Mouse (Mus musculus): Measurements from ENCODE around the gene Map4k5. TPM values are rescaled to one million over a fixed set of nuclear protein-coding genes. Genes with fewer than 3 reads are reported as not detected.

Map4k5 gene
- 6.7 and 9.7 TPM in 2 replicates for polyA plus RNA-seq (2012; rRNA removed)

DNA sequence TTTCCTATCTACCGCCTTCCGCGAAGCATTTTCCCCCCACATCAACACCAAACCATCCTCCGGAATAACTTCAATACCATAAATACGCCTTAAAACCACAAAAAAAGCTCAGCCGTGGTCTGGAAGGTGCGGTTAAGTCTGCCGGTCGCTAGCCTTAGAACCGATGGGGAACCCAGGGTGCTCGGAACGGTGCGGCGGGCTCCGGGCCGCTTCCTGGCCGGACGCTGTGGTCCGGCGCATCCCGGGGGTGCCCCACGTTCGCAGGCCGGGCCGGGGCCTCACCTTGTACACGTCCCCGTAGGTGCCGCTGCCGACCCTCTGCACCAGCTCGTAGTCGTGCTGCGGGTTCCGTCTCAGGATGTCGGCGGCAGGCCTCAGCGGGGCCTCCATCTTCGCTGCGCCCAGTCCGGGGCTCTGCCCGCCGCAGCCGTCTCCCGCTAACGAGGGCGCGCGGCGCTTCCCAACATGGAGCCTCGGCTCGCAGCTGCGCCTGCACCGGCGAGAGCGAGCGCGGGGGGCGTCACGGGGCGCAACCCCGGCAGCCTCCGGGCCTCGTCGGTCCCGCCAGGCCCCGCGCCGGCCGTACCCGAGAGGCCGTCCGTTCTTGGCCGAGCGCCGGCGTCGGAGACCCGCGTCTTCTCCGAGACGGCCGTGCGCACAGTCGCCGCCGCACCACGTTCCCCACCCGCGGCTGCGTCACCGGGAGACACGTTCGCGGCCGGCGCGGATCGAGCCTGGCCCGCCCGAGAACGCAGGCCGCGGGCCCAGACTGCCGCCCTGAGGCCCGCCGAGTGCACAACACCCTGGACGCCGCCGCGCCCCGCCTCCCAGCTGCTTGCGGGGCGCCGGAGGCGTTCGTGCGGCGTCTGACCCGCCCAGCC, at the start of gene Map4k5, which contains the start of gene Atl1:
TSS of gene Map4k5 (minus strand) at position 830 of the 881 bp plus-strand sequence.
TSS of gene Atl1 (plus strand) at position 244 of the 881 bp plus-strand sequence.
- Histone ChIP-seq H3K4me1 (ENCODE audit: control insufficient read depth, insufficient read depth, insufficient read length) (peaks cover 10% of the 10 kb centered on the region; the same call in 1 of the 2 replicates), H3K36me3 (ENCODE audit: control insufficient read depth, insufficient read depth, low read length) (no peaks in the 10 kb centered on the region), H3K27me3 (ENCODE audit: control insufficient read depth, insufficient read depth, low read length) (no peaks in the 10 kb centered on the region), H3K27ac (ENCODE audit: insufficient read depth, low read length) (peak within 1 kb of the TSS; percentile 83), H3K4me3 (ENCODE audit: extremely low read depth, insufficient read depth, insufficient read length) (peak within 1 kb of the TSS; percentile 76)
- WGBS, result under 1% methylated on average over 87 of the region's 118 CpGs
- TF ChIP-seq CTCF (IDR thresholded peaks at IDR 0.05; ENCODE audit: extremely low read depth, insufficient read depth, insufficient read length, insufficient replicate concordance) (peak; percentile 78), POLR2A (IDR thresholded peaks at IDR 0.05; ENCODE audit: low read depth, low read length) (no peak; the same call in 1 of the 2 replicates)
- DNase-seq (ENCODE audit: low read depth in 1 of 2, low spot score in 2 of 2), result peak; percentile 62 to 82

DNA sequence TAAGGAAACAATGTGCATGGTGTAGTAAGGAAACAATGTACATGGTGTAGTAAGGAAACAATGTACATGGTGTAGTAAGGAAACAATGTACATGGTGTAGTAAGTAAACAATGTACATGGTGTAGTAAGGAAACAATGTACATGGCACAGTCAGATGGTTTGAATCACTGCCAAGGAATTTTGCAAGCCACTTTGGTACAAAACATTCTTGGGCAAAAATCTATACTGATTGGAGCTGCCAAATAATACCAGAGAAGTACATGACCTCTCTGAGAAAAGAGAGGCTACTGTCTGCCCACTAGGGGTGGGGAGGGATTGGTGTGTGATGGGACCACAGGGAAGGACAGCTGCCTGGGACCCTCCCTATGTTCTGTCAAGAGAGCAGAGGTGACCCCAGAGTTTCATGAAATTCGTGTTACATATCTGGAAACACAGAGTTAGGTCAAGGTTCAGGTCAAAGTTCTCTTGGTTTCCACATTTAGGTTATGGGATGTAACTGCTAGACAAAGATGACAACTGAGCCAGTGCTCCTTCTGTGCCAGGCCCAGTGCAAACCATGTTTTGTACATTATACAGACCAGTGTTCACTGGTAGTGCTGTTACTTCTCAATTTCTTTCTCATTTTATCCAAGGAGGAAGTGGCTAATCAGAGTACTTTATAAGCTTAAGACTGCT, 48.8 kb upstream of the Map4k5 start:
- no peaks in the 10 kb centered on the region for H3K27me3 ChIP-seq (ENCODE audit: control insufficient read depth, insufficient read depth, low read length)
- H3K27ac ChIP-seq (ENCODE audit: insufficient read depth, low read length), result no peak overlapping the region
- TF ChIP-seq CTCF (IDR thresholded peaks at IDR 0.05; ENCODE audit: extremely low read depth, insufficient read depth, insufficient read length, insufficient replicate concordance) (no peak), POLR2A (IDR thresholded peaks at IDR 0.05; ENCODE audit: low read depth, low read length) (no peak)
- H3K4me1 ChIP-seq (ENCODE audit: control insufficient read depth, insufficient read depth, insufficient read length), result no peaks in the 10 kb centered on the region
- no peaks in the 10 kb centered on the region for H3K36me3 ChIP-seq (ENCODE audit: control insufficient read depth, insufficient read depth, low read length)
- WGBS, result 87% methylated on average over 1 of the region's 1 CpGs
- H3K4me3 ChIP-seq (ENCODE audit: extremely low read depth, insufficient read depth, insufficient read length), result no peak overlapping the region
- no peak for DNase-seq (ENCODE audit: low read depth in 1 of 2, low spot score in 2 of 2)

DNA sequence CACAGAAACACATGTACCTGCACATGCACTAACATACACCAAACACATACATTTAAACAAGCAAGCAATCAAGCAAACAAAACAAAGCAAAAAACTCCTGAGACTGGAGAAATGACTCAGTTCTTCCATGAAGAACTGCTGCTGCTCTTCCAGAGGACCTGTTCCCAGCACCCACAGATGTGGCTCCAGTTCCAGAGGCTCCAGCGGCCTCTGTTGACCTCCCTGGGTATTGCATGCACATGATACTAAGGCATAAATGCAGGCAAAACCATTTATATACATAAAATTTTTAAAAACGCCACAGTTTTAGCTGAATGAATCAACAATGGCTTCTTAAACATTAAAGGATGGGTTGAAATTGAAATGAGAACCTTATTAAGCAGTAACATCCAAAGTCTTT, 46.3 kb upstream of the Map4k5 start:
- WGBS, result 90% methylated on average over 2 of the region's 2 CpGs
- H3K27me3 ChIP-seq (ENCODE audit: control insufficient read depth, insufficient read depth, low read length), result no peaks in the 10 kb centered on the region
- TF ChIP-seq POLR2A (IDR thresholded peaks at IDR 0.05; ENCODE audit: low read depth, low read length), result no peak
- no peak for TF ChIP-seq CTCF (IDR thresholded peaks at IDR 0.05; ENCODE audit: extremely low read depth, insufficient read depth, insufficient read length, insufficient replicate concordance)
- H3K4me1 ChIP-seq (ENCODE audit: control insufficient read depth, insufficient read depth, insufficient read length), result no peaks in the 10 kb centered on the region
- DNase-seq (ENCODE audit: low read depth in 1 of 2, low spot score in 2 of 2), result no peak
- H3K27ac ChIP-seq (ENCODE audit: insufficient read depth, low read length), result no peak overlapping the region
- H3K4me3 ChIP-seq (ENCODE audit: extremely low read depth, insufficient read depth, insufficient read length), result no peak overlapping the region
- H3K36me3 ChIP-seq (ENCODE audit: control insufficient read depth, insufficient read depth, low read length), result no peaks in the 10 kb centered on the region

DNA sequence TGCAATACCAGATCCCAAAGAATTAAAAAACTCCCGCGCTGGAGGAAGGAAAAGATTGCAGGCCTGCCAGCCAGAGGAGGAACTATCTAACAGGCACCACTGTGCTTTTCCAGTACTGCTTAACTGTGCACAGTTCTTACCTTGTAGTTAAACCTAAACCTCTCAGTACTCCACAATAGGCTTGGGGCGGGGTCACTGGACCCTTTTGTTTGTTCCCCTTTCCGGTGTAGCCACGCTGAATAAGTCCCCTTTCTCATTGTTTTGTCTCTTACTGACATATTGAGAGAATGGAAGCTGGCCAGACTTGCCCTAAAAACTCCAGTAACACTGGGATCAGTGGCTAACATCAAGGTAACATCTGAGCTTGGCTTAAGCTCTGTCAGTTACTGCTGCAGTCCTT, 44.7 kb upstream of the Map4k5 start:
- TF ChIP-seq CTCF (IDR thresholded peaks at IDR 0.05; ENCODE audit: extremely low read depth, insufficient read depth, insufficient read length, insufficient replicate concordance) (no peak), POLR2A (IDR thresholded peaks at IDR 0.05; ENCODE audit: low read depth, low read length) (no peak)
- no peak for DNase-seq (ENCODE audit: low read depth in 1 of 2, low spot score in 2 of 2)
- H3K4me1 ChIP-seq (ENCODE audit: control insufficient read depth, insufficient read depth, insufficient read length), result no peaks in the 10 kb centered on the region
- H3K4me3 ChIP-seq (ENCODE audit: extremely low read depth, insufficient read depth, insufficient read length), result no peak overlapping the region
- 80% methylated on average over 5 of the region's 5 CpGs for whole genome bisulfite sequencing
- H3K27ac ChIP-seq (ENCODE audit: insufficient read depth, low read length), result no peak overlapping the region
- H3K27me3 ChIP-seq (ENCODE audit: control insufficient read depth, insufficient read depth, low read length), result no peaks in the 10 kb centered on the region
- no peaks in the 10 kb centered on the region for H3K36me3 ChIP-seq (ENCODE audit: control insufficient read depth, insufficient read depth, low read length)

DNA sequence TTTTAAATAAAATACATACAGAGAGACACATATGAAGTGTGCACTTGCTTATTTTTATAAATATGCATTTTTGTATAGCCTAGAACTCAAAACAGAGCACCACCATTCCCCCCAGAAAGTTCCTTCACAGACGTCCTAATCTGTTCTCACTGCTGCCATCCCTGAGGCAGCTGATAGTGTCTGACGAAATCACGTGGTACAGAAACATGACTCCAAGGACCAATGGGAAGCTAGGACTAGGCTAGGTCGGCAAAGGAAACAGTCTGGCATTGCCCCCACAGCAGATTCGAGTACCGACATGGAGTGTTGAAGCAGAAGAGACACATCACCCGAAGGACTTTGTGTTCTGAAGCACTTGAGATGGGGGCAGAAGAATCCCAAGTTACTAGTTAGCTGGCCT, 33.7 kb upstream of the Map4k5 start:
- TF ChIP-seq POLR2A (IDR thresholded peaks at IDR 0.05; ENCODE audit: low read depth, low read length) (no peak), CTCF (IDR thresholded peaks at IDR 0.05; ENCODE audit: extremely low read depth, insufficient read depth, insufficient read length, insufficient replicate concordance) (no peak)
- no peak overlapping the region for H3K27ac ChIP-seq (ENCODE audit: insufficient read depth, low read length)
- 70% methylated on average over 7 of the region's 7 CpGs for WGBS
- H3K27me3 ChIP-seq (ENCODE audit: control insufficient read depth, insufficient read depth, low read length), result no peaks in the 10 kb centered on the region
- DNase-seq (ENCODE audit: low read depth in 1 of 2, low spot score in 2 of 2), result no peak
- H3K4me1 ChIP-seq (ENCODE audit: control insufficient read depth, insufficient read depth, insufficient read length), result no peaks in the 10 kb centered on the region
- H3K36me3 ChIP-seq (ENCODE audit: control insufficient read depth, insufficient read depth, low read length), result no peaks in the 10 kb centered on the region
- H3K4me3 ChIP-seq (ENCODE audit: extremely low read depth, insufficient read depth, insufficient read length), result no peak overlapping the region

DNA sequence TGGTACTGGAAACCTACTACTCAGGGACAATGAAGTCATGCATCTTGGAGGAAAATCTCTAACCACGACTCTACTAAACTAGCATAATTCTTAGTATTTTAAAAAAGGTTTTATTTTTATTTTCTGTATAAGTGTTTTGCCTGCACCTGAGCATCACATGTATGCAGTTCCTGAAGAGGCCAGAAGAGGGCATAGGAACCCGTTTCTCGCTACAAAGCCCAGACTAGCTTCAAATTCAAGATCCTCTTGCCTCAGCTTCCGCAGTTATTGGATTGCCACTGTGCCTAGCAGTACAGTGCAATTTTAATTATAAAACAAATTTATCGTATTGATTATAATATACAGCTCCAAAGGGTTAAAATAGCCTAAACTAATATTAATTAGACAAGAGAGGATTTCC, 31.0 kb upstream of the Map4k5 start:
- H3K27ac ChIP-seq (ENCODE audit: insufficient read depth, low read length), result no peak overlapping the region
- H3K36me3 ChIP-seq (ENCODE audit: control insufficient read depth, insufficient read depth, low read length), result no peaks in the 10 kb centered on the region
- no peaks in the 10 kb centered on the region for H3K27me3 ChIP-seq (ENCODE audit: control insufficient read depth, insufficient read depth, low read length)
- H3K4me3 ChIP-seq (ENCODE audit: extremely low read depth, insufficient read depth, insufficient read length), result no peak overlapping the region
- 12% methylated on average over 5 of the region's 5 CpGs for WGBS
- TF ChIP-seq CTCF (IDR thresholded peaks at IDR 0.05; ENCODE audit: extremely low read depth, insufficient read depth, insufficient read length, insufficient replicate concordance) (peak; percentile 41; the same call in 1 of the 2 replicates), POLR2A (IDR thresholded peaks at IDR 0.05; ENCODE audit: low read depth, low read length) (no peak)
- peak; percentile 26 for DNase-seq (ENCODE audit: low read depth in 1 of 2, low spot score in 2 of 2)
- H3K4me1 ChIP-seq (ENCODE audit: control insufficient read depth, insufficient read depth, insufficient read length), result no peaks in the 10 kb centered on the region

All from spleen, adult 2 months (tissue).